Mouse (Mus musculus) ZHBTc4 (cell line): ENCODE measurements at regions not wholly inside any gene's neighbourhood (a gene's known extent, or its start where the extent isn't known, plus 50 kb on each side); places are given as distances from the start of the nearest gene placed in this dataset.
A peak's percentile ranks its signal among the peaks of the same experiment; 100 is the strongest.
"Not testable (repeated sequence)": the region's sequence is repeated elsewhere in the genome, so short reads cannot be mapped to it uniquely, and the experiment has no call there.

Source experiments
- DNase-seq: peaks from one replicate; pipeline ENCODE4 v3.0.0-alpha.2; 2011; ENCODE audit warnings: low read depth, low spot score

GRCm38 (mm10) chr5:97831421-97831820 lies 199.4 kb downstream of the Antxr2 start:
- DNase-seq: no peak

GRCm38 (mm10) chr5:97817485-97817884 lies 213.4 kb downstream of the Antxr2 start:
- DNase-seq: no peak

GRCm38 (mm10) chr5:97815357-97815756 lies 215.5 kb downstream of the Antxr2 start:
- no peak for DNase-seq

- no peak for DNase-seq
These were observed 216.1 kb downstream of the Antxr2 start for GRCm38 (mm10) chr5:97814700-97815099.

- peak; percentile 70 for DNase-seq
These were observed 218.1 kb downstream of the Antxr2 start for GRCm38 (mm10) chr5:97812611-97813350.

- DNase-seq: no peak
These were observed 221.8 kb downstream of the Antxr2 start for GRCm38 (mm10) chr5:97809007-97809406.

GRCm38 (mm10) chr5:97807171-97807570 lies 223.7 kb downstream of the Antxr2 start:
- DNase-seq: no peak

GRCm38 (mm10) chr5:97806754-97807153 lies 224.1 kb downstream of the Antxr2 start:
- no peak for DNase-seq

- DNase-seq: no peak
These were observed 230.8 kb downstream of the Antxr2 start for GRCm38 (mm10) chr5:97800017-97800416.

GRCm38 (mm10) chr5:97788175-97788574 lies 242.7 kb downstream of the Antxr2 start:
- DNase-seq: no peak

GRCm38 (mm10) chr5:97787001-97787400 lies 243.8 kb downstream of the Antxr2 start:
- no peak for DNase-seq

- peak; percentile 16 for DNase-seq
These were observed 255.7 kb downstream of the Antxr2 start for GRCm38 (mm10) chr5:97775100-97775499.

GRCm38 (mm10) chr5:97773451-97773850 lies 257.4 kb downstream of the Antxr2 start:
- peak; percentile 12 for DNase-seq

GRCm38 (mm10) chr5:97737339-97737738 lies 280.5 kb upstream of the Gk2 start:
- no peak for DNase-seq

- no peak for DNase-seq
These were observed 274.1 kb upstream of the Gk2 start for GRCm38 (mm10) chr5:97730920-97731319.

GRCm38 (mm10) chr5:97719364-97719763 lies 262.5 kb upstream of the Gk2 start:
- DNase-seq: not testable (repeated sequence)

GRCm38 (mm10) chr5:97705270-97705669 lies 248.4 kb upstream of the Gk2 start:
- no peak for DNase-seq

GRCm38 (mm10) chr5:97700507-97700906 lies 243.7 kb upstream of the Gk2 start:
- DNase-seq: no peak

- no peak for DNase-seq
These were observed 240.8 kb upstream of the Gk2 start for GRCm38 (mm10) chr5:97697581-97698134.

- DNase-seq: no peak
These were observed 236.6 kb upstream of the Gk2 start for GRCm38 (mm10) chr5:97693333-97693940.

GRCm38 (mm10) chr5:97685443-97685842 lies 228.6 kb upstream of the Gk2 start:
- no peak for DNase-seq

GRCm38 (mm10) chr5:97684592-97685258 lies 227.9 kb upstream of the Gk2 start:
- DNase-seq: no peak
